Mouse (Mus musculus): ENCODE measurements around the gene Prrg3. TPM values are rescaled to one million over a fixed set of nuclear protein-coding genes. Genes with fewer than 3 reads are reported as not detected.
A peak's percentile ranks its signal among the peaks of the same experiment; 100 is the strongest.
"Not testable (repeated sequence)": the region's sequence is repeated elsewhere in the genome, so short reads cannot be mapped to it uniquely, and the experiment has no call there.

Gene Prrg3
- 1.7 TPM in 2 replicates for polyA plus RNA-seq (2015; fragmentation: Nextera tagmentation; extraction: Ambion mirVana)

GRCm38 (mm10) chrX:71962073-71963051, at the start of gene Prrg3:
Gene Prrg3, plus strand, starts transcription at chrX:71962624.
- no peak for DNase-seq (ENCODE audit: low spot score)

- DNase-seq (ENCODE audit: low spot score): peak; percentile 31
Observed at GRCm38 (mm10) chrX:71946631-71947030, 15.8 kb upstream of the Prrg3 start.

GRCm38 (mm10) chrX:71958366-71958765, 4.1 kb upstream of the Prrg3 start:
- no peak for DNase-seq (ENCODE audit: low spot score)

- no peak for DNase-seq (ENCODE audit: low spot score)
Observed at GRCm38 (mm10) chrX:71963275-71963912, 970 bp downstream of the Prrg3 start.

GRCm38 (mm10) chrX:71968216-71968615, 5.8 kb downstream of the Prrg3 start:
- no peak for DNase-seq (ENCODE audit: low spot score)

- DNase-seq (ENCODE audit: low spot score): no peak
Observed at GRCm38 (mm10) chrX:71968816-71969215, 6.4 kb downstream of the Prrg3 start.

GRCm38 (mm10) chrX:71971325-71971724, 8.9 kb downstream of the Prrg3 start:
- no peak for DNase-seq (ENCODE audit: low spot score)

- no peak for DNase-seq (ENCODE audit: low spot score)
Observed at GRCm38 (mm10) chrX:71972686-71973085, 10.3 kb downstream of the Prrg3 start, which contains the start of gene Fate1. Gene Fate1, plus strand, starts transcription at chrX:71972986.

- not testable (repeated sequence) for DNase-seq (ENCODE audit: low spot score)
Observed at GRCm38 (mm10) chrX:71977681-71978080, 15.3 kb downstream of the Prrg3 start.

GRCm38 (mm10) chrX:71980443-71980842, 18.0 kb downstream of the Prrg3 start:
- DNase-seq (ENCODE audit: low spot score): no peak

- DNase-seq (ENCODE audit: low spot score): no peak
Observed at GRCm38 (mm10) chrX:71981322-71981721, 18.9 kb downstream of the Prrg3 start.

GRCm38 (mm10) chrX:71983205-71983604, 20.8 kb downstream of the Prrg3 start:
- no peak for DNase-seq (ENCODE audit: low spot score)

GRCm38 (mm10) chrX:71983775-71984174, 21.4 kb downstream of the Prrg3 start:
- DNase-seq (ENCODE audit: low spot score): no peak

- DNase-seq (ENCODE audit: low spot score): no peak
Observed at GRCm38 (mm10) chrX:71991549-71991948, 29.1 kb downstream of the Prrg3 start, which contains the start of gene Cnga2. Gene Cnga2, plus strand, starts transcription at chrX:71991849.

- no peak for DNase-seq (ENCODE audit: low spot score)
Observed at GRCm38 (mm10) chrX:71995972-71996371, 33.5 kb downstream of the Prrg3 start.

- no peak for DNase-seq (ENCODE audit: low spot score)
Observed at GRCm38 (mm10) chrX:72009930-72010329, 47.5 kb downstream of the Prrg3 start.

- no peak for DNase-seq (ENCODE audit: low spot score)
Observed at GRCm38 (mm10) chrX:72012236-72012635, 49.8 kb downstream of the Prrg3 start.

GRCm38 (mm10) chrX:72012804-72013203, 50.4 kb downstream of the Prrg3 start:
- no peak for DNase-seq (ENCODE audit: low spot score)

GRCm38 (mm10) chrX:72022241-72022640, 59.8 kb downstream of the Prrg3 start:
- no peak for DNase-seq (ENCODE audit: low spot score)
